Mouse (Mus musculus) CH12.LX (cell line): ENCODE measurements around the gene Ap5z1.

Source experiments
- BHLHE40 ChIP-seq: IDR thresholded peaks from 2 replicates; pipeline ENCODE4 v1.6.1; 2011; ENCODE audit warnings: mild to moderate bottlenecking, low read depth, low read length, improper control_type of control experiment
- EP300 ChIP-seq: IDR thresholded peaks from 2 replicates; pipeline ENCODE4 v1.6.1; 2011; ENCODE audit warnings: low read length, improper control_type of control experiment
- POLR2A ChIP-seq: IDR thresholded peaks from 2 replicates; pipeline ENCODE4 v1.6.1; 2011; ENCODE audit warnings: low read depth, mild to moderate bottlenecking, improper control_type of control experiment, low read length
- UBTF ChIP-seq: IDR thresholded peaks from 2 replicates; pipeline ENCODE4 v1.6.1; 2012; ENCODE audit warnings: low read depth, mild to moderate bottlenecking, inconsistent platforms, low read length, improper control_type of control experiment, moderate library complexity
- USF2 ChIP-seq: conservative IDR thresholded peaks from 2 replicates; pipeline ENCODE4 v1.6.1; 2011; ENCODE audit warnings: low read depth, low read length, improper control_type of control experiment

DNA sequence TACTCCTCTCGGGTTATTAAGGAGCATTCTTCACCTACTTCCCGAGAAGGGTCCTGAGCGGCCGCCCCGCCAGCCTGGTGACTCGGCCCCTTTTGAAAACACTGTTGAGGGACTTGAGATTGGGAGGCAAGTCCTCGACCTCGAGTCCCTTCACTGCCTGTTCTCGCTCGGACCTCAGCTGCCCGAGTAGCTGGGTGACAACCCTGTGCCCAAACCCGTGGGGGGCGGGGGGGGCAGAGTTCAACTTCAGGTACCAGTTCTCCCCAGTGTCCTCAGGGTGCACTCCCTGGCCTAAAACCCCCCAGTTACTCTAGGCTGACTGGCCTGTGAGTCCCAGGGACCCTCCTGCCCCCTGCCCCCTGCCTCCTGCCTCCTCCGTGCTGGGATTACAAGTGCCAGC, 19.8 kb upstream of the Ap5z1 start:
- TF ChIP-seq POLR2A (no peak), EP300 (no peak), BHLHE40 (no peak), UBTF (no peak), USF2 (no peak)
